Mouse (Mus musculus): ENCODE results near the gene Itga4.

Itga4 gene

DNA sequence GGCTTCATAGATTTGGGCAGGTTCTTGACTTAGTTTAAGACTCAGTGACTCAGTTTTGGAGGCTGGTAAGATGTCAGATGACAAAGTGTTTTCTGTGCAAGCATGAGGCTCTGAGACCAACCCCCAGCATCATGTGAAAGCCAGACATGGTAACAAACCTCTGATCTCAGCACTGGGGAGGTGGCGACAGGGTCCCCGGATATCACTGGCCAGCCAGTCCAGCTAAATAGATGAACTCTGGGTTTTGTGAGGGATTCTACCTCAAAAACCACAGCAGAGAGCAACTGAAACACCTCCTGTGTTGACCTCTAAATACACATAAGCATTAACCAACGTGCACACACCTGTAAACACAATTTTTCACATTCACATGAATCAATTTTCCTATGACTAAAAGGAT is 12.0 kb downstream of the Itga4 start:
- DNase-seq, result no peak

DNA sequence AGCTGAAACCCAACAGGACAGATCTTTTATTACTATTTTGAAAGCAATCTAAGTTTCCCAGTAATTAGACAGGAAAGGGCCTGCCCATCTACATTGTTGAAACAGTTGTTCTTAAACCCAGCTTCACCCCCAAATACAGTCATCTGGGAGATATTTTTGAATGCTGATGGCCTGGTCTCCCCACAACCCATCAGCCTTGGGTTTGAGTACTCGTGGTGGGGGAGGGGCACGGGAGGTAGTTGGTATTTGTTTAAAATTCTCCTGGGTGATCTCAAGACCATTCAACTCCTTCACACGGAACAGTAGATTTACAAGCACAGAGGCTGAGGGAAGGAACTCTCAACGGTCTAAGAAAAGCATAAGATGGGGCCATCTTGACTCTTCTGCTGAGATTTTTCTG is 13.6 kb downstream of the Itga4 start:
- DNase-seq, result no peak

DNA sequence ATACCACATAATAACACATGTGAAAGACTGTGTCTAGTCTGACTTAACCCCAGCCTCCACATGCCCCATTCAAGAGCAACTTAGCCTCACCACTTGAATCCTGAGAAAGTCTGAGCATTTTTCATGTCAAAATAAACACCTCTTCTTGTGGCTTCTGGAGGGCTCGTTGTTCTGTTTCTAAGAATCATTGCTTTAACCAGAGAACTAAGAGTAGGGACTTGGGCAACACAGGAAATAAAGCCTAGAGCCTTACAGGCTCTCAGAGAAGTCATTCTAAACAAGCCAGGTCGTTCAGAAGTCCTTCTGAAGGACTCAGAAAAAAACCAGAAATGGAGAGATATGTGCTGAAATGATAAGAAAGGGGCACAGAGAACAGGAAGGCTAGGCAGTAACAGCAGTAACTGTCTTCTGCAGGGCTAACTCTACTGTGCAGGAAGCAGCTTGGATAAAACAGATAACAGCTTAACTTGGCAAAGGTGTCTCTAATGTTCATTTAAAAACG is 14.9 kb downstream of the Itga4 start:
- DNase-seq, result no peak

DNA sequence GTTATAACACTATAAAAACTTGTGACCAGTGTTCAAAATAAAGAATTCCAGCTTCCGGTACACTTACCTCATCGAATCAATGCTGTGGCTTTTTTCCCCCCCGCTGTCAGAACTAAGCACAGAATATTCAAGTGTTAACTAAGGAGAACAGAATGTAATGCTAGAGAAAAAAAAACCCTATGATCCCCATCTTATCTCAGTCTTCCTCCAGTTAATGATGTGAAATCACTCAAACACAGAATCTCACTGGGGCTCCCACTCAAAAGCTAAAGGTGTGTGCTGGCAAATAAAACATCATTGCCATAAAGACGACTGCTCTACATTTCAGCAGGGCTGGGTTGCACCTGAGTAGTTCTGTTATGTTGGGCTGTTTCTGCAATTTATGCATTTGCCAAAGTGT is 16.6 kb downstream of the Itga4 start:
- DNase-seq, result no peak

DNA sequence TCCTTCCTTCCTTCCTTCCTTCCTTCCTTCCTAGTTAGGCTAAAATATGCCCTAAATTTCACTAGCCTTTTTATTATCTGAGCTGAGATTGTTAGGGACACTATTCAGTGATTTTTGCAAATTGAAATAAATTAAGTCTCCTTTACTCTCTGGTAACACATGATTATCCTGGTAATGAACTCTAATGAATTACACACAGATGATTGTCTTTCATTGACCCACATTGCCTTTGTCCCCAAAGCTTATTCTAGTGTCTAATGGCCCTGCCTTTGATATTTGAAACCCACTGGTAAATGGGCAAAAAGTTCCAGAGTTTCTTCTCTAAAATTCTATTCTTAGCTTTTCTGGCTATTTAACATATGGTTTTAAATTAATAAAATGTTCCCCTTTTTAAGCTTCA is 23.4 kb downstream of the Itga4 start:
- DNase-seq, result no peak

DNA sequence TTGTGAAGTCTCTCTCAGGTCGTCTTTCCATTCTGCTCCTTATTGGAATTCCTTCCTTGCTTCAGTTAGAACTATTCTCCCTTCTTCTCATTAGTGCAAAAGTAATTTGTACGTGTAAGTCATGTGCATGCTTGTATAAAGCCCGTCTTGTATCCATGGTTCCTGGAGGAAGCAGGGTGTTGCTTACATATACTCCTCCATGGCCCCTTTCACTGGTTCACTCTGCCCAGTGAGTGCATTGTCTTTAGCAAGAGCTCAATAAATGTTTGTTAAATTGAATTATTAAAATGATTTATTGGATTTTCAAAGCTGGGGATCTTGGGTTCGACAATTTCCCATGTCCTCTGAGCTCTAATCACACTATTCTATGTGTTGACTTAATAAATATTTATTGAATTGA is 29.0 kb downstream of the Itga4 start:
- DNase-seq, result no peak

DNA sequence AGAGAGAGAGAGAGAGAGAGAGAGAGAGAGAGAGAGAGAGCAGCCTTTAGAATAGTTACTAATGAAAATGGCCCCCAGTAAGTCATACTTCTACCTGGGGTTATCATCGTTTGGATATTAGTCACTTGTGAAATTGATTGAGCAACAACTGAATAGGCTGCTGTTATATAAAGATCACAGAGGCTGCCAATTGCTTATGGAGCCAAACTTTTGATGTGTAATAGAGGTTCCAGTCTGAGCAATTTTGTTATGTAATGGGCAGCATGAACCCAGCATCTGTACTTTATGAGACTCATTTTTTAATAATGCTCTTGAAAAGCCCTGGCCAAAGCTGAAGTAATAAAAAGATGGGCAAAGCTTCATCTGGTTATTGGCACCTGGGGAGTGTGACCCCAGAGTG is 34.9 kb downstream of the Itga4 start:
- DNase-seq, result no peak

DNA sequence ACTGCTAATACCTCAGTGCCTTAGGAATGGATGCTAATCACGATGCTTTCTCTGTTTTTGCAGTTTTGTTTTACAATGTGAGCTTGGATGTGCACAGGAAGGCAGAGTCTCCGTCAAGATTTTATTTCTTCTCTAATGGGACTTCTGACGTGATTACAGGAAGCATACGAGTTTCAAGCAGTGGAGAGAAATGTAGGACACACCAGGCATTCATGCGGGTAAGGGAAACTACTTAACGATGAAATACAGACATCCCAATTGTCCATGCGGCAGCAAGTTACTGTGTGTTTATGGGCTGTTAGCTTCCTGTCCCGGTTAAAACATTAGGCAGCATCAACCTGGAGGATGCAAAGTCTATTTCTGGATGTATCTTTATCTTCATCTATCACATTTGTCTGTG is 36.7 kb downstream of the Itga4 start:
- no peak for DNase-seq

DNA sequence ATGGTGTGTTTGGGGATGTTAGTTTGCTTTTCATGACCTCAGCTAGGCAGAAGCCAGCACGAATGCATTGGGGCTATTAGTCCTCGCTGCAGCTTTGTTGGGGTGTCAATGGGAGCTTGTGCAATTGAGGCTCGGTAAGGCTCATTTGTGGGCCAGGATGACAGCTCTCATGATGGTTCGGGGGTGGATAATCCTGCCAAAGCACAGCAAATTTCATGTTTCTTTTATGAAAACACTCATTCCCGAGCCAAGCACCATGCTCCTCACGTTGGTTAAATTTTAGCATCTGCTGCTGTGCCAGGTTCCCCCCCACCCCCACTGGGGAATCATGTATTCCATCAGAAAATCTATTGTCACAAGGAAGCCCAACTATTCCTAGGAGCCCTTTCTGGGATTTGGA is 37.2 kb downstream of the Itga4 start:
- DNase-seq, result no peak

DNA sequence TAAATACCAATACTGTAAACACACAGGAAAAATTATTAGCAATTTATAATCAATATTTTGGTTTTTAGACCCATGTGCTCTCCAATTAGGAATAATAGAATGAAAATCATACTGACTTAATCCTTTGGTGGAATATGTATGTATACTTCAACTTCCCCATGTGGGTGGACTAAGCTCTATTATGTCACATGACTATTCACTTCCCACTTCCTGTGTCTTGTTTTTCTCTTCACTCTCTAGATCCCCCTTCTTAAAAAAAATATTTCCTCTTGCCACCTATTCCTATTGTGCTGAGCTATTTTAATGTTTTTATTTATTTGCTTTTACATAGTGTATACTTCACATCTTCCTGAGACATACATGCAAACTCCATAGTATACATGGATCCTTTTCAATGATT is 47.2 kb downstream of the Itga4 start:
- DNase-seq, result no peak

DNA sequence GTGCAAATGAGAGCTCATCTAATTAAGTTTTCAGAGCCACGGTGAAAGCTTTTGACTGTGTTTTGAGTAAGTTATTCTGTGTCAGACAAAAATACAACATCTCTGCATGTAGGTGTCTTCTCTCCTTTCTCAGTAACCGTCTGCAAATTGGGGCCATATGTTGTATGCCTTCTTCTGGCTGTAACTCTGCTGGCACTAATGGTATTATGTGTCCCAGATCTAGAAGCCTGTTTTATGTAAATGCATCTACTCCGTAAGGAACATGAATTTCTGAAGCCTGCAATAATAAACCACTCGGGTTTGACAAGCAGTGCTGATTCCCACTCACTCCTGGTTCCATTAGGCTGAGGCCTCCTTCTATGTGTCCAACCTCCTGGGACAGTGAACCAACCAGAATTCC is 52.3 kb downstream of the Itga4 start:
- DNase-seq, result no peak

DNA sequence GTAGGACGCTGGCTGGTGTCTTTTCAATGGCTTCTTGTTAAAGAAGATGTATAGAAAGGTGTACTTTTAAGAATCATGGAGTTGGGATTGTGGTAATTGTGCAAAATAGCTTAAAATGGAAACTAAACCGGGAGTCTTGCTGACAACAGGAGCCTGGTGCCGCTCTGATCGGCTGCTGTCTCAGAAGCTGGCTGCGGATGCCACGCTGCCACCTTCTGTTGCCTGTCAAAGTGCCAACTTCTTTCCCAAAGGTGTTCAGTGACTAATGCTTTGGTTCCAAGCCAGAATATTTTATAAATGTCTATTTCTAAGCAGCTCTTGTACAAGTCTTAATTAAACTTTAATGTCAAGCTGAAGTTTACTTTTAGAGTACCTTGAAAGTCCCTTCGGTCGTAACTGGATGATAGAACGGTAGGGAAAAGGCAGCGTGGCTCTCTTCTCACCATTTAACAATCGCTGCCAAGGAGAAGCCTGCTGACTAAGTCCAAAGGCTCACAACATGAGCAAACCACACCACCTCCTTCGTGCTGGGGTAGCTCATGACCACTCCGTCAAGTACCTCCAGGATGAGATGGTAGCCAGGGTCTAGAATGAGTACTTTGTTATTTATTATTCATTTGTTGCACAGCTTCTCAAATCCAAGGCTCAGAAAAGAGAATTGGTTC is 54.4 kb downstream of the Itga4 start:
- no peak for DNase-seq

DNA sequence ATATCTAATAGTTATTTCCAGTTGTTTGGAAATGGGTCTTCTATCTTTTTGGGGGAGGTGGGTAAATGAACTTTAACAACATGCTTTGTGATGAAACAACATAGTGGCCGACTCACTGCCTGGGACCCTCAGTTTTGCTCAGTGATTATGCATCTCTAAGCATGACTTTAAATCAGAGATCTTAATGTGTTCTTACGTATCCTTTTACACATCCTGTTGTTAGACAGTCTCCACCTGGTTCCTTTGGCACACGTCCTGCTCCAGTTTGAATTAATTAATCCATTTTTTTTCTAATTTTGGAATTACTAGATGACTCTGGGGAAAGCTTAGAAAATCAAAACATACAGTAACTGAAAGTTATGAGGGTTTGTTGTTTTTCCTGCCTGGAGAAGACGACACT is 57.3 kb downstream of the Itga4 start:
- no peak for DNase-seq

DNA sequence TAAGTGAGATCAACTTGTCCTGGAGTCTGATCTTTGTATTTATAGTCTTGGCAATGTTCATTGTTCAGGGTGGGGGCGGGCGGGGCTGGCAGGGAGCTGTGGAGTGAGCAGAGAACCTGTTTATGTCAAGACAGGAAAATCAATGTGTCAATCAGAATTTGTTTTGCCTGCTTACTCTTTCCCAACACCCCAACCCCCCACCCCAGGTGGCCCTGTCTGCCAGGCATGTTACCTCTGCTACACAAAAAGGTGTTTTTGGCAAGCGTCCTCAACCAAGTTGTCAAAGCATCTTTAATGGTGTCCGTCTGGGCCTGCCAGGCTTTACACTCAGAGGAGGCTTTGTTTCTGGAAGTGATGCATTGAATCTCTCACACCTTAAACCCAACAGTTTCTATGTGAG is 59.9 kb downstream of the Itga4 start:
- DNase-seq, result no peak

DNA sequence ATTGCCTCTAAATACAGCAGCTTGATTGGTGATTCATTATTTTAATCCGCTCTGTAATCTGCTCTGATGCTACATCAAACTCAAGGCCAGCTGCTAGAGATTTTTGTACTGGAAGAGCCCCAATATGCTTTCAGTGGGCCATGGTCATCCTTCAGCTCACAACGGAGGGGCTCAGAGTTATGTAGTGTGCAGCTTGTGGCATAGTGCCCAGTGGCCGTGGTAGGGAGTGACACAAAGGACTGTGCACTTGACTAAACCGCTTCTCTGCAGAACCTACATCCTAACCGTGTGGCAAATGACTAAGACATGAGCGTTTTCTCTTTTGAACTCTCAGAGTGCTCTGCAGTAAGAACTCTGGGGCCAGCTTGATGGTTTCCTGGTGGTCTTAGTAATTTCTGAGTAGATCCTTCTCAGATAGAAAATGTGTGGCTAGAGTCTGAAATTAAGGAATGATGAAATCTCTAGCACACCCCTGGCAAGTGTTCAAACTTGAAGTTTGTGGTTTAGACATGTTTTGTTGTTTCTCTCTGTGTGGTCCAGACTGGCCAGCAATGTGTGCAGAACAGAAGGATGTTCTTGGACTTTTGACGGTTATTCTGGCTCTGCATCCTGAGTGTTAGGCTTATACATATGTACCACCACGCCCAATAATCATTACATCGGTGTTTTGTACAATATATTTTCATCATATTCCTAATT is 61.1 kb downstream of the Itga4 start:
- no peak for DNase-seq

DNA sequence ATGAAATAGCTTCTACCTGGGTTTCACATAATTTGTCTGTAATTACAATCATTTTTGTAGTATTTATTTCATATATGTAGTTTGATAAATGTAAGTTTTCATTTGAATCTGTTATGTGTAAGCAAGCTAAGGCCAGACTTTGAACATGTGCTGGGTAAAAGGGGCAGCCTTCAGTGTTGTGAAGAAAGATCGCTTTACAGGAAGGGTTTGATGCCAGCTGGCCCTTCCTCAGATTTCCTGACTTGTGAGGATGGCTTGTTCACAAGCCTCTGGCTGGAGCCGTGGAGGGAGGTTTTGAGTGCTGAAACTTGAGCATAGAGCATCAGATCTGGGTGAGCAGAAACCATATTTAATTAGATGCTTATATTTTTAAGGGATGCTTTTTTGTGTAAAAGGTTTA is 72.9 kb downstream of the Itga4 start:
- no peak for DNase-seq

DNA sequence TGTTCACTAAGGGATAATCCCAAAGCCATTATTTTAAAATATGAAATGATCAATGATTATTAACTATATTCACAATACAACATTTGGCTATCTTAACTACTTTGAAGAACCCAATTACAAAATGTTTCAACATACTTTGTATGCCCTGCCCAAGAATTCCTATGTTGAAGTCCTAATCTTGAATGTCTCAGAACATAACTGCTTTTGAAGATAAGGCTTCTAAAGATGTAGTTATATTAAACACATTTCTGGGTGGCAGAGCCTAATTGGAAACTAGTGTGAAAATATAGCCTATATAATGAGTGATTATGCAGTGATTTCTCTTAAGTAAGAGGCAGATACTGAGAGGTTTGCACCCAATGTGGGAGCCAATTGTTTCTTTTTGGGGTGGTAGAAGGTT is 79.4 kb downstream of the Itga4 start:
- no peak for DNase-seq

DNA sequence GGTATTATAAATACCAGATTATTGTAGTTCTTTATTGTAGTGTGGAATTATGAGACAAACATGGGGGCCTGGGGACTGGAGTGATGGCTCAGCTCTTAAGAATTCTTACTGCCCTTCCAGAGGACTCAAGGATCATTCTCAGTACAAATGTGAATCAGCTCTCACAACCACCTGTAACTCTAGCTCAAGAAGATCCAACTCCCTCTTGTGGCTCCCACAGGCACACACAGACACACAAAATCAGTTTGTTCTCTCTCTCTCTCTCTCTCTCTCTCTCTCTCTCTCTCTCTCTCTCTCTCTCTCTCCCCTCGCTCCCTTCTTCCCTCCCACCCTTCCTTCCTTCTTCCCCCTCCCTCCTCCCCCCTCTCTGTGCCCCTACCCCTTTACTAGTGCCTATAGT is 80.9 kb downstream of the Itga4 start:
- no peak for DNase-seq

DNA sequence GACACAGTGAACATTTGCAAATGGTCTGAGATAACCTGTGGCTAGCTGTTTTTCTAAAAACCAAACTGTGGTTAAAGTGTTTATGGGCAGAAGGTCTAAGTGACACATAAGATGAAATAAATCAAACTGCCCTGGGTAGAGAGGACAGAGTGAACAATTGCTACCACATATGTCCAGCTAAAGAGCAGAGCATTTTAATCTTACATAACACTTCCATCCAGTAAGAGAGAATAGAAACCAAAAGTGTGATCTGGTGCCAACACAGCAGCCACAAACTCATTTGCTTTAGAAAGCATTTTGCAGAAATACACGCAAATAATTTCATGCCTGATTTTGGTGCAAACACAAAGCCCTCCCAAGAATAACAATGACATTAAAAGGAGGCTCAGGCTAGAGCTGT is 83.8 kb downstream of the Itga4 start:
- DNase-seq, result no peak

DNA sequence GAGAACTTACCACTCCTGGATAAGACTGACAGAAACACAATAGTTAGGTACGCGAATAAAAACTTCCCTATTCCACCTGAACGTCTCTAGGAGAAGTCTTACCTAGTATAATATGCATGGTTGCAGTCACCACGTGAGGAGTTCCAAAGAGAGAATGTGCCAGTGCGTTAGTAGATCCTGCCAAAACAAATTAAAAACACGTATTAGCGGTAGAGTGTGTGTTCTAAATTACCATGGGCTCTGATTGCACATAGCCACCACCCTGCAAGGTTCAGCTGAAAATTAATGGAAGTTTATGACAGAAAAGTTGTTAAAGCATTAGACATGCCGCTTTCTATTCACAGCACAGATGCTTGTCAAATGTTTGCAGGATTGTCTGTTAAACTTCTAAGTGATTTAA is 87.9 kb downstream of the Itga4 start:
- DNase-seq, result no peak

DNA sequence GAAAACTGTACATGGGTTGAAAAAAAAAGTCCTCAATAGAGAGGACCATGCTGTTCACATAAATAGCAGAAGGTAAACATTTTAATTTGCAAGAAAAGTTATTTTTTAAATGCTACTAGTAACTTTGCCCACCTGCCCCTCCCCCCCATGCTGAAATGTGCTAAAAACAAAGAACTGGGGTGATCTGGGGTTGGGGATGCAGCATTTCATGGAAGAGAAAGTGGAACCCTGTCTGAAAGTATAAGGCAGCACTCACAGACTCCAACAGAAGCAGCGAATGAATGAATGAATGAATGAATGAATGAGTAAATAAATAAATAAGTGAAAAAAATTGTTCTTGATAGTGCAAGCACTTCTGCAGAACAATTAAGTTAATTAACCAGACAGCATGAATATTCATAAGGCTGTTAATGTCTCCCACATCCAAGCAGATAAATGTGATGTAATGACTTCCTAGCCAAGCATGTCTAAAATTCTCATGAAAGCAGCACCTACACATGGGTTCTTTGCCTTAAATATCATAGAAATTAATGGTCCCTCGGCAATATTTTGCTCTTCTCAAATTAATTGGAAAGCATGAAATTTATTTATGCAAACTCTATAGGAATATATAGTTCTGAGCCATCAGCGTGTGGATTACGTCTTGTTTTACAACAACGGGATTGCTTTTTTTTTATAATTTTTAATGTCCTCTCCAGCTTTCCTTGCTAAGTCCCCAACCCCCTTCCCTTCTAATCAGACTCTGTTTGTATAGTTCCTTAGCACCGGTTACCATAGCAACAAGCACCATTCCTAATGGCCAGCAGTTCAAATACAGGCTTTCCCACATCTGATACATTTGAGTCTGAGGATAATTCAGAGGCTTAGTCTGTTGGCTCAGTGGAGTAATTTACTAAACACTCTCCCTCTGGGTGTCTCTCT is 96.2 kb downstream of the Itga4 start:
- no peak for DNase-seq

DNA sequence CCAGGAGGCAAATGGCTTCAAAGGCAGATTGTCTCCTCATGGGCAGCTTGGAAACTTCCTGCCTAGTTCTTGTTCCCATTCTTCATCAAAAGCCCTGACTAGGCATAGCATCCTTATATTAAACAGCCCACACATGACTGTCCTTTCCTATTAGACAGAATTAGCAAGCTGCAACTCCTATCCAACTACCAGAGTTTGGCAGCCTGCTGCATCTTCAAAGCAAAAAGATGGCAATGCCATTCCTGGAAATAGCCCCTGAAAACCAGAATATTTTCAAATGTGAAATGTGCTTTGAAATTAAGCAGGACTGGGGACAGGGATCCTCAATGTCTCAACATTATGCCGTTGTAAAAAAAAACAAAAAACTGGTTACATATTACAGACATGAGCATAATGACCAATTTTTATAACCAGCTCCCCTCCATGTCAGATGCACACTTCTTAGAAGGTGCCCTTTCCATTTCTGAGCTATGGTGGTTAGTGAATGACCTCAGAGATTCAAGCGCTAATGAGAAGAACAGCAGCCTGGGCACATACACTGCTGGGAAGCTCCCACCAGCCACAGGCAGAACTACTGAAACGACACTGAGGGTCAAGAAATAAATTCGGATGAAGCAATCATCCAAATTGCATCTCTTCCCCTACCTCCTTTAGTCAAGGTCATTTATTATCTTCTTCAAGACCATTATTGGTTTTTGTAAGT is 97.0 kb downstream of the Itga4 start:
- no peak for DNase-seq

DNA sequence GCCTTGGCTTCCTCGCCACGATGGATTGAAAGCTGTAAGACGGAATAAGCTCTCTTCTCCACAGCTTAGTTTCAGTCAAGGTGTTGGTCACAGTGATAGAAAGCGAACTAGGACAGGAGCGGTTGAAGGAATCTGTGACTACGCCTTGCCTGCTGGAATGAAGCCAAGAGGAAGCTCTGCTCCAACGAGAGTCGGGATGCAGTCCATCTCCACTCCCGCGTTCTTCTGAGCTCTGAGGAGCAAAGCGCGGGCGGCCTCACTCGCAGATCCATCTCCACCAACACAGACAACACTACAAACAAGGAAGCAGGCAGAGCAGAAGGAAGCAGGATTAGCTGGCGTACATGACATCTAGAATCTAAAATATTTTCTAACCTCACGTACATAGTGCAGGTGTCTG is 99.5 kb downstream of the Itga4 start:
- no peak for DNase-seq

Data from kidney, postnatal 36 days (tissue).